Mouse (Mus musculus) frontal cortex, postnatal 25 days (tissue): ENCODE results near the gene Dgkd.
A peak's percentile ranks its signal among the peaks of the same experiment; 100 is the strongest.

Source experiments
- DNase-seq, 2 experiments: peaks; one replicate each; pipeline ENCODE4 v3.0.0; 2022; ENCODE audit warnings: low spot score in 2 of 2

Gene Dgkd

DNA sequence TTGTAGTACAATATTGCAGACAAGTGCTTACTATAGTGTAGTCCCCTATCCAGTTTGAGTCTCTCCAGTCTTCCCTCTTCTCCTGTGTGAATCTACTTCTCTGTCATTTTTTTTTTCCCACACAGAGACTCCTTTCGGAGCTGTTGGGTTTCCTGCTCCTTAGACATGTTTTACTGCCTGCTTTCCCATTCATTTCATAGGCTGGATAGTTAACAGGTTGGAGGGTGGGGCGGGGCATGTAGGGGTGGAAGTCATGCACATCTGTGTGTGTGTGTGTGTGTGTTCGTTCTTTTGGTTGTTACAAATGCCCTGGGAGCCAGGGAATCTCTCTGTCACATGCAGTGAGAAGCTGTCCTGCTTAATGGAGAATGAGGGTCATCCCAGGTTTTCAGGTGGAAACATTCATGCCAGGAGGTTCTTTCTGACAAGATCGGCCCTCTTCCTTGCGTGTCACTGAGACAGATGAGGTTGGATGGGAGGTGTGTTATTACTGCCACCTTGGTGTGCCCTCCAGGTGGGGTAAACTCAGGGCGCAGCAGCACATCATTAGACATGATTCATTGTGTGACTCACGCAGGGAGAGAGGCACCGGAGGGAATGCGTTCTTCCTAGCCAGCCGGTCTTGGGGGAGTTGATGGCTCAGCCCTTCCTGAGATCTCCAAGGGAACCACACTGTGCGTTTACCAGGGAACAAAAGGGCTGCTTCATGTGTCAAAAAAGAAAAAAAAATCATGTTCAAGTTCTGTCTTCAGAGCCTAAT is 4.7 kb upstream of the Dgkd start:
- DNase-seq = peak in 1 of 2 experiments; percentile 31

DNA sequence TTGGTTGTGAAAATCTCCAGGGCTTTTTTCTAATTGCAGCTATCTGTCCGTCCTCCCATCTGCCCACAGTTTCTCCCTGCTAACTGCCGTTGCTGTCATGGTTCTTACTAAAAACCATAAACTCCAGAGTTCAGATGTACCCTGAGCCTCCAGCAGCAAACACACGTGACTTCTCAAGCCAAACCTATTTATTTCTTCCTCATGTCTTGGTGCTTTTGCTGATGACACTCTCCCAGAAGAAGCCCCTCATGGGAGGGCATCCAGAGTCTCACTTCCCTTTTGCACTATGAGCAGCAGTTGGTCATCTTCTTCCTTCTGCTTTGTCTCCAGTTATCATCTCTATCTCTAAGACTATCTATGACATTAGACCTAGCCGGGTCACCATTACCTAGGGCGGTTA is 3.8 kb upstream of the Dgkd start:
- no peak for DNase-seq

DNA sequence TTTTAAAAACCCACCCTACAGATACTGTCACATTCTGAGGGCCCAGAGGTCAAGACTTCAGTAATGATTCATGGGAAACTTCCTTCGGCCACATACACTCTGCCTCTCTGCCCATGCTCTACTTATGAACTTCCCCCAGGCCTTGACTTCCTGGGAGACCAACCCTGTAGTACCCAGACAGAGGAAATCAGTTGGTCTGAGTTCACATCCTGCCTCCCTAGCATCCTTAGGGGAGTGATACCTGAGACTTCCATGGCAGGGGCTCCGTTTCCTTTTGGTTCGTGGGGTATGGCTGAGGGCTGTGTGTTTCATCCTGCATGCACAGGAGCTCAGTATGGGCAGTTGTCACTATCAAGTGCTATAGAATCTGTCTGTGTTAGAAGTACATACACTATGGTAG is 1.7 kb upstream of the Dgkd start:
- no peak for DNase-seq

DNA sequence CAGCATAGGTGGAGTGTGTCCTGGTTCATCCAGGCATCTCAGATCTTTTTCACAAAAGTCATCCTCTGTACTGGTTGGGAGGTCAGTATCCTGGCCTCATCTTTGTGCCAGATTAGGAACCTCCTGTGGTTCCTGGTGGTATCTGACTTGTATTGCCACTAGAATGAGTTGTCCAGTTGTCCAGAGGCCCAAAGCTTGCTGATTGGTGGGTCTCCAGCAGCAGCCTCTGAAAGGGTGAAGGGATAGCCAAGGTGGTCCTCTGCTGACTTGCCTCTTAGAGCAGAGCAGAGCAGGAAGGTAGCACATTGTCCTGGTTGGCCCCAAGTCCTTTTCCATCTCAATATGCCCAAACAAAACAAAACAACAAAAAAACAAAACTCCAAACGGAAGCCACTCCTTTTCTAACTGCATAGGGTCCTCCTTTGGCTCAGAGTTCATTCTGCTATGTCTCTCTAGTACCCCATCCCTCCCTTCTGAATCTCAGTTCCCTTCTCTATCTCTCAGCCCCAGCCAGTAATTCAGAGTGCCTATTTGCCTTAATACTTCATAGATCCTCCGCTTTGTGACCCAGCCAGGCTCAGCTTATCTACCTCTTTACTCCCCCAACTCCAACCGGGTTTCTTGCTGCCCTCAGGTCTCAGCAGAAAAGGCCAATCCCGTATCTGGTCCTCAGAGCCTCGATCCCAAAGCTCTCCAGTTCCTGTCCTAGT is 851 bp upstream of the Dgkd start:
- DNase-seq = no peak

DNA sequence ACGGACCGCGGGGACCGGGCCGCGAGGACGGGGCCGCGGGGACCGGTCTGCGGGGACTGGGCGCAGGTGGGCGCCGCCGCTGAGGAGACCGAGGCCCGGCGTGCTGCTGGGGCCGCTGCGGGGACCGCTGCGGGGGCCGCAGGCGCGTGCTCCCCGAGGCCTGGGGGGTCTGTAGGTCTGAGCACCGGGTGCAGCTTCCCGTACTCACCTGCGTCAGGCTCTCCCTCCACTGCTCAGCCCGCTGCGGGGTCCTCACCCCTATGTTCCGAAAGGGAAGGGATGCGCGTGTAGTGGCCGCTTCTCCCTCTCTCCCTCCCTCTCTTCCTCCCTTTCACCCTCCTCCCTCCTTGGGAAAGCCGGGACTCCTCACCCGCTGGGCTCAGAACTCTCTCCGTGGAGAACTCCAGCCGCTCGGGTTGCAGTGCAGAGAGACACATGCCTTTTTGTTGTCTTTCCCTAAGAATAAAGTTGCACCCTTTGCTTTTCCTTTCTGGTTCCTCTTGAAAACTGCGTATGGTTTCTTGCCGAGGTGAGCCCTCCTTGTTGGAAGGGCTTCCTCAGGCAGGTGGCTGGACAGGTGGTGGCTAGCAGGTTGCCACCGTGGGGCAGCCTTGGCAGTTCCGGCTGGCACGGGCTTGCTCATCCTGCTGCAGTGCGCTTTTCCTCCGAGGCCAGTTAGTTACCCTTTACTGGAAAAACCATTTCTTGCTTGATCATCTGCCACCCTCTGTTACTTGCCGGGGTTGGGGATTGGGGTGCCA is 694 bp downstream of the Dgkd start:
- DNase-seq = no peak

DNA sequence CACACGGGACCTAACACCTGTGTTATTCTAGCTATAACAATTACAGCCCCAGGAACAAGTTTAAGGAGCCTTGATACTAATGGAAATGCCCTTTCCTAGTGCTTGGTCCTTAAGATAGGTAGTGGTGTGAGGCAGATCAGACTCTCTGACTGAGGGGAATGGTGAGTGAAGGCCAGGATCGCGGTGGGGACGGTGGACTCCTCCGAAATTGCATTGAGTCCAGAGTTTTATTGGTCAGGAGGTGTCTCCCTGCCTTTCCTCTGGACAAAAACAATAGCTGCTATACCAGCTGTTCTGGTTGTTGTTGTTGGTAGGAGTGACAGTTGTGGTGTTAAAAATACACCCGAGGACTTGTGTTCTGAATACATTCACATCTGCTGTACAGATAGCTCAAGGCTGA is 1.3 kb downstream of the Dgkd start:
- no peak for DNase-seq

DNA sequence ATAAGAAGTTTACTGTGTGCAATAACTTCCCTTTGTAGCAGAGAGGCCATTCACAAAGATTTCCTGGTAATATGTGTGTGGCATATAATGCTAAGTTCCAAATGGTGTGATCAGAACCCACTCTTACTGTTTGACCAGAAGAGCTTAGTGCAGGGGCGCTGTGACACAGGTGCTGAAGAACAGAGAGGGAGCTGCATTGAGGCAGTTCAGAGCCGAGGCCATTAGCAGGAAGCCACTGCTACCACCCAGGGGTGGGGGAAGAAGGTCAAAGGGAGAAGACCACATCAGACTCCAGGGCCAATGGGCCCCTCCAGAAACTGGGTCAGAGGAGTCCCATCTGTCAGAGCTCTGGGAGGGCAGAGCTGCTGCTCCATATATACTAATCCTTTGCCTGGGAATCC is 1.8 kb downstream of the Dgkd start:
- no peak for DNase-seq

DNA sequence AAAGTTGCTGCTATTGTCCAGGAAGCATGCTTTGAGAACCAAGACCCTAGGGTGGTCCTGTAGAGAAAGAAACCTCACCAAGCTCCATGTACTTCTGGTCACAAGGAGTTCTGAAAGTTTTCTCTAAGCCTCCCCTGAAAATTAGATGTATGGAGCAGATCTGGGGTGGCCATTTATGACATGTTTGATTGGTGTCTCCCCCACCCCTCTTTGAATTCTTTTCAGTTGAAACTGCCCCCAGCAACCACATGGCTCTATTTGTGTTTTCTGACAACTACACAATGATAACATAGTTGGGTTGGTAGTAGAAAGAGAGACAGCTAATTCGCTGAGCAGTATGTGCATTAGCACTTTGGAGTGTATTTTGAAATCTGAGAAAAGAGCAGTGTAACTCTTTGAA is 2.4 kb downstream of the Dgkd start:
- no peak for DNase-seq

DNA sequence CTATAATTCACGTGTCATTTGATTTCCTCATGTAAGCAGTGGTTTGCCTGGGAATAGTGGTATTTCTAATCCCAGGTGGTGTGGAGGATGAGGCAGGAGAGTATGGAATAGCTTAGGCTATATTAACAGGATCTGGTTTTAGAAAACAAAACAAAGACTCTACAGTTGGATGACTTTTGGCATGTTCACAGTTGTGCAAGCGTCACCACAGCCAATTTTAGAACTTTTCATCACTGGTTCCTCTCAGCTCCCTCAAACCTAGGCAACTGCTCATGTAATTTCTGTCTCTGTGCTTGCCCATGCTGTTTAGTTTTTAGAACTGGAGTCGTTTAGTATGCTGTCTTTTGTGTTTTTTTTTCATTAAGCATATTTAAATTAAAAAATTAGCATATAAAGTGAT is 3.7 kb downstream of the Dgkd start:
- DNase-seq = no peak

DNA sequence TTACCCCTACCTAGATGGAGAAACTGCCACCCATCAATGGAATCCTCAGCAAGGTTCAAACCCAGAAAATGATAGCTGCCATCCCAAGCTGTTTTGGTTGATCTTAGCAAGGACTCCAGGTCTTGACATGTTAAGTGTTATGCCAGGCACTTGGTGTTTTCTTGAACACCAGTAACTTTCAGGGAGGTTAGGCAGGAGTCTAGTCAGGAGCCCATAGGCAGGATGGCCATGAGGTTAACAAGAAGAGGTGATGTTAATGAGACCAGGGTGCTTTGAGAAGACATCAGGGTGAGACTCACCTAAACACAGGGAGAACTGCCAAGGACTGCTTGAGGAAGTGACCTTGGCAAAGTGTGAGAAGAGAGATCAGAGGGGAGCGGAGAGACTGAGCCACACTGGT is 4.9 kb downstream of the Dgkd start:
- DNase-seq = no peak

DNA sequence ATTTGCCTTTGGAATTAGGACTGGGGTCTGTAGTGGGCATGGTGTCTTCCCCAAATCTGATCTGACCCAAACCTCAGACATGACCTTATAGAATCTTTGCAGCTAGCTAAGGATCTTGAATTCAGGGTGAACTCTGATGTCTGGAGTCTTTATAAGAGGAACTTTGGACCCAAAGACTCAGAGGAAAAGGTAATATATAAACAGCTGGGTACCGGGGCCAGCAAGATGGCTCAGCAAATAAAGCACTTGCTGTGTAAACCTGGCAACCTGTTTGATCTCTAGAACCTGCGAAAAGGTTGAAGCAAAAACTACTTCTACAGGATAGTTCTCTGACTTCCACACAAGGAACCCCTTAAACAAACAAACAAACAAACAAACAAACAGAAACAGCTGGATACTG is 5.4 kb downstream of the Dgkd start:
- DNase-seq = no peak

DNA sequence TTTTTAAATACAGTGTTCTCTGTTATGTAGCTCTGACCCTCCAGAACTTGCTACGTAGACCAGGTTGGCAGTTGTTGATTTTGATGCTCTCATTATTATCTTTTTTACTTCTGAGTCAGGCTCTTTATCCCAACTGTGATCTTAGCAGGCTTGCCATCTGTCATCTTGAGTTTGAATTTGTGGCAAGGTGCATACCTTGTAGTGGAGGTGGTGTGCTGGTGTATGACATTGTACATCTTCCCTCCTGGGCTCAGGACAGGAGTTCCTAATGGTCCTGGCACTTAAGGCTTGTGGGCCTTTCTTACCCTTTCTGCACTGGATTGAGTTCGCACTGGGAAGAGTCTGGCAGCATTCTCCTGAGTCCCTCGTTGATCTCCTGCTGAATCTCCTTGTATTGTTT is 10.5 kb downstream of the Dgkd start:
- DNase-seq = no peak

DNA sequence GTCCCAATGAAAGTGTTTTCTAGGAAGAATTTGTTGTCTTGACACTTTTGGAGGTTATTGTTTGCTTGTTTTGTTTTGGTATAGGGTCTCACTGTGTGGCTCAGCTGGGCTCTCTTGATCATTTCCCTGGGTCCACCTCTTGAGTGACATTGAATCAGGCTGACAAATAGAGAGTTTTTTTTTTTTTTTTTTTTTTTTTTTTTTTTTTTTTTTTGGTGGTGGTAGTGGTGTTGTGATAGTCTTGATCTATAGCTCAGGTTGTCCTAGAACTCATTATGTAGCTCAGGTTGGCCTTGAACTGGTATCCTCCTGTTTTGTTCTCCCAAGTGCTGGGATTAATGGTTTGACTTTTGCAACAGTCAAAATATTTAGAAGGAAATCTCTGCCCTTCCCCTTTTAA is 11.8 kb downstream of the Dgkd start:
- DNase-seq = no peak

DNA sequence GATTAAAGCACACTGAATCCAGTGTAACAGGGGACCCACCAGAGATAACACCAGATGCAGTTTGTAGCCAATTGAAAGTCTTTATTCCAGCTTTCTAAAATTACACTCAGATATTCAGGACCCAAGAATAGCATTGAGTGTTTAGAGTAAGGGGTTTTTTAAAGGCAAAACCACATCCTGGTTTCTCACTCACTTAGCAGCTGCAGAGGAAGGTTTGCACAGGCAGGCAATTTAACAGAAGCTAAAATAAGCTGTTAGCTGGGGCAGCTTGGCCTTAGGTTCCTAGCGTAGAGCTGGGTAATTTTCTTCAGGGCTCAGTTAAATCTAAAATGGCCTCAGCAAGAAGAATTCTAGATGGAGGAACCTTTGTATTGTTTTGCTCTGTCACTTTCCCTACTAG is 13.6 kb downstream of the Dgkd start:
- DNase-seq = no peak

DNA sequence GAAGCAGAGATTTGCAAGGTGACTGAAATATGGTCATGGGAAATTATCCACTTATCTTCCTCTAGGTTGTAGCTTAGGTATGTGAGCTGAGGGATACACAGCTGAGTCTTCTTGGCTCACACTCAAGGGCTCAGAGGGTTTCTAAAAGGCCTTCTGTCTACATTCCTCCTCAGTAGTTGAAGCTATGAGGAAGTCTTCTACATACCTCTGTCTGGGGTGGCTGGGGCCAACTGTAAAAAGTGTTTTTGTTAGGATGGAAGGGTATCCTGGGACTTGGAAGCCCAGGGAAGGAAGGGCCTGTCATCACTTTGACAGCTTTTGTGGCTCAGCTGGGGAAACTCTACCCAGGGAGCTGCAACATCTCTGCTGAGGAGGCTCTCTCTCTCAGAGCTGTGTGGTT is 18.5 kb downstream of the Dgkd start:
- DNase-seq = no peak

DNA sequence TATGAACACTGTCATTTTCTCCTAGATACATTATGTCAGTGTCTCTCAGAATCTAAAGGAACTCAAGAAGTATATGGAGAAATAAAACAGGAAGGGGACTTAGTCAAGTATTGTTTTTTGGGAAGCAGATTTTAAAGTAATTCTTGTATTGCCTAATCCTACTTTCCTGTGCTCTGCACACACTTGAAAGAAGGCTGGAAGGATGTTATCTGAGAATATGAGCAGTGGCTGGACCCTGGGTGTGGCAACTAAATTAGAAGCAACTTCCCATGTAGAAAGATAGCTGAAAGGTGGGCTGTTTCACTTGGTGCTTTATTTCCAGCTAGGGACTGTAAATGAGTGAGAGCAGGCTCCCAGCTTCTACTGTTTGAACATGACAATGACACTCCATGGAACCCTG is 20.0 kb downstream of the Dgkd start:
- DNase-seq = no peak

DNA sequence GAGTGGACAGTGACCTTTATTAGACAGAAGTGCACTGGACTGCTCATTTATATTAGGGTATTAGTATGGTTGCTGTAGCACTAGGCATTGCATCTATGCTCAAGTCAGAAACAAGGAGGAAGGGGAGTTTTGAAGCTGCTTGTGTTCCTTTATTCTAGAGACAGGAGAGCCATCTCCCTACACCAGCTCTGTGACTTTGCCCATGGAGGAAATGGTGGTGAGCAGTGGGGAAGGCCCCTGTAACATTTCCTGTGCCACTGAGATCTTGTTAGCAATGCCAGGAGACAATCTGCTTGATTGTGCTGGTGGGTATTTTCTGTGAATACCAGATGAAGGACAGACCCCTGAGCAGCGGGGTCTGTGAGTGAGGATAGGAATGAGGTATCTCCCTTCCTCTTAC is 23.0 kb downstream of the Dgkd start:
- no peak for DNase-seq

DNA sequence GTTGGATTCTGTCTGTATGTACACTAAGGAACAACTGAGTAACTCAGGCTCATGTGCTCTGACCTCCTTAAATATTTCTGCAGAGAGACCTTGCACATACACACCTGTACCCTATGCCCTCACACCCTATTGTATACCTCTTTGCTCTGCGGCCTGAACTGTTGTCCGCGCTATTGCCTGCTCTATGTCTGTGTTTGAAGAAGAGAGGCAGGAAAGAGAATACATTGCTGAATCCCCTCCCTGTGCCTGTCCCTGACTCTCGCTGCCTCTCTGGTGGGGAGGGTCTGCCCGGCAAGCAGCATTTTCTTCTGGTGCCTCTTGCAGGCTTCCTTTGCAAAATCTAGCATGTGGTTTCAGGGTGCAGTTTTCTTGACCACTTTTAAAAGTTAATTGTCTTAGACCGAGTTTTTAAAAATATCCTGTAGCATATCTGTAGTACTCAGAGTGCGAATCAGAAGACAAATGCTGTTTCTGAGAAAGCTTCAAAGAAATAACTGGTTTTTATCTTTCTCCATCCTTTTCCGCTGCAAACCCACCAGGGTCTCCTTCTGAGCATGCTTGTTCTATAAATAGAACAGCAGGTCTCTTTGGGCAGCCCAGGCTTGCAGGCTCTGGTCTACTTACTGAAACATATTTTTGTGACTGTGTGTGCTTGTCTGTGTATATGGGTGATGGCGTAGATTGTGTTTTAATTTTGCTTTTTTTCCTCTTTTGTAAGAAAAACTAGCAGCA is 24.6 kb downstream of the Dgkd start:
- DNase-seq = no peak

DNA sequence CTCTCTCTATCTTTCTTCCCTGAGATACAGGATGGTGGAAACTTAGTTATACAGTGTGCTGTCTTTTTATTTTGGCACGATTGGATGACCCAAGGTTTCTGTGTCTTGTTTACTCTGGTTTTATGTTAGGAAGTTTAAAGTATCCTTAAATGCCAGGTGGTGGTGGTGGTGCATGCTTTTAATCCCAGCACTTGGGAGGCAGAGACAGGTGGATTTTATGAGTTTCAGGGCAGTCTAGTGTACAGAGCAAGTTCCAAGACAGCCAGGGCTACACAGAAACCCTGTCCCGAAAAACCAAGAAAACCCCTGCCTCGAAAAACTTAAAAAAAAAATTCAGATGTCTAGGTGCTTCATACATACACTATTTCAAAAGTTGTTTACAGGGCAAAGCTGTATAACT is 25.9 kb downstream of the Dgkd start:
- no peak for DNase-seq

DNA sequence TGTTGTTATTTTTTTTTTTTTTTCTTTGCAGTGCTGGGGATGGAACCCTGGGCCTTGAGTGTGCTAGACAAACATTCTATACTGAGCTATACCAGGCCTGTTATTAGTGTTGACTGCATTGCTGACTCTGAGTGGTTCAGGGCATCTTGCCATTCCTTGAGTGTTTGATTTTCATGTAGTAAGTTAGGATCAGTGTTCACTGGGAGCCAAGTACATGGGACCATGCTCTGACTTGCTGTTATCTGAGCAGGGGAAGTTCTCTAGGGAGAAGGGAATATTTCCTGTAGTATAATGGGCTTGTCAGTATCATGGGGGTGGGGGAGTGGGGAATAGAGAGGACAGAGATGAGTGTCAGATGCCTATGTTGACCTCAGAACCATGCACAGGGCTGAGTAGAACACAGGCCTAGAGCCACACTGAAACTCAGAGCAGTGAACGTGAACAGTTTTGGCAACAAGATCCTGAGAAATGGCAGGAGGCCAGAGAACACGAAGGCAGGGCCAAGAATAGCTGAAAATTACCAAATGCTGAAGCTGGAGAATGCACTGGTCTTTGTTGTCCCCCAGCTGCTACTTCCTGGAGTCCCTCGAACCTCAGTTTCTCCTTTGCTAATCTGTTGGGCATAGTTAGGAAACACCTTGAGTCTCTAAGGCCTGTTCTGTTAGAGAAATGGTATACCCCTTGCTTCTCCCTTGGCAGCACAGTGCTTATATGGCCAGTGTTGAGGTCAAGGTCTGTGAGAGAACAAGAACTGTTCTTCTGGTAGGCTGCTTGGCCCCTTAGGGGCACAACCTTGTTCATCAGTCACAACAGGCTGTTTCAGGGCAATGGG is 26.6 kb downstream of the Dgkd start:
- peak; percentile 43 to 44 for DNase-seq

DNA sequence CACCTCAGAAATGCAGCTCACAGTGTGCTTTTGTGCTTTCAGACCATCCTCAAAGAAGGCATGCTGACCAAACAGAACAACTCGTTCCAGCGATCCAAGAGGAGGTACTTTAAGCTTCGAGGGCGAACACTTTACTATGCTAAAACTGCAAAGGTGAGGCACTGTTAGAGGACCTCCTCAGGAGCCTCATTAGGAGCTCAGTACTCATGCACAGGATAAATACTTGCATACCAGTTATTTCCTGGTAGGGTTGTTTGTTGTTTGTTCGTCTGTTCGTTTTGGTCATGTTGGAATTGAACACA is 27.2 kb downstream of the Dgkd start:
- no peak for DNase-seq

DNA sequence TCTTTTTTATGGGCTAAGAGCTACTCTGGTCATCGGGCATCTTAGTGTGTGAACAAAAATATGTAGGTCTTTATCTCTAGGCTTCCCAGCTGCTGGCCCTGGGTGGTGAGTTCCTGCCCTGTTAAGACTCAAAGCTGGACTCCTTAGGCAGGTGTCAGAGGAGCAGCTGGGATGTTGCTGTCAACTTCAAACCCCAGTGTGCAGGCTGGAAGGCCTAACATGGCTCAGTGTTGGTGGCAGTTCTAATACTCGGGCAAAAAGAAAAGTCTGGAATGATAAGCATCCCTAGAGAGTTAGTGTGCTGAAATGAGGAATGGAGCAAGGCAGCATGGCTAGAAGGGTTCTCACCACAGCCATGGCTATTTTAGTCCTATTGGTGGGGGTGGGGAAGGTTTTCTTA is 27.8 kb downstream of the Dgkd start:
- no peak for DNase-seq
